Mouse (Mus musculus): Measurements from ENCODE around the gene Rabgap1l.

Rabgap1l gene

DNA sequence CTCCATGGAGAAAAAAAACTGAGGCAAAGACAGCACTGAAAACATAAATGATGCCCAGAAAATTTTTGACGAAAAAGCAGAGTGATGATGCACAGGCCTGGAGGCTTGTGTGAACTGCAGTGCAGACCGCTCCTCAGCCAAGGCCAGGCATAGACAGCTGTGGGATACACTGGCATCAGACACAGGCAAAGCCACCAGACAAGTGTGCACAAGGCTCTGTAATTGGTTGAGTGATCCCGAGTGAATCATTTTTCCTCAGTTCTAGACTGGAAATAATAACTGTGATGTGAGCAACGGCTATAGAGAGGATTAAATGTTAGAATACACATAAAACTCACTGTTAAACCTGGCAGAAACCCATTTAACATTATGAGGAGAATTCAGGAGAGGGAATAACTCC lies 219.0 kb downstream of the Rabgap1l start:
- CTCF ChIA-PET, result no interaction called here
- POLR2A ChIA-PET, result interaction anchor here in 2 of 4 experiments (0.7 kb wide), 3 partner anchors 136 to 333 kb away, joined by 3 read pairs; no protein-coding TSS in a partner anchor

DNA sequence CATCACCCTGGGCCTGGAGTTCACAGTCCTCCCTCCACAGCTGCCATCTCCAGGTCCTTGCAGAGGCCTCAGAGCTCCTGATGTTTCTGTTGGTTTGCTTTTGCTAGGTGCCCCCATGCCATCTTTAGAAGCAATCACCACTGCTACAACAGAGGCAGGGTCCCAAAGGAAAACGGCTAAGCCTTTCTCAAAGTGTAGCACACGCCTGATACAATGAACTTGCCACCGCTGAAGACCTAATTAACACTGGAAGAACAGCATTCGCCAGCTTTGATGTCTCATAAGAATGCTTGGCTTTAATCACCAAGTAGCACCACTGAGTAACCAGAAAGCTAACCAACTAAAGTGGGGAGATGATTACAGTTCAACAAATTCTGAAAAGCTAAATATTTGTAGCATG lies 226.6 kb downstream of the Rabgap1l start:
- CTCF ChIA-PET, result no interaction called here

DNA sequence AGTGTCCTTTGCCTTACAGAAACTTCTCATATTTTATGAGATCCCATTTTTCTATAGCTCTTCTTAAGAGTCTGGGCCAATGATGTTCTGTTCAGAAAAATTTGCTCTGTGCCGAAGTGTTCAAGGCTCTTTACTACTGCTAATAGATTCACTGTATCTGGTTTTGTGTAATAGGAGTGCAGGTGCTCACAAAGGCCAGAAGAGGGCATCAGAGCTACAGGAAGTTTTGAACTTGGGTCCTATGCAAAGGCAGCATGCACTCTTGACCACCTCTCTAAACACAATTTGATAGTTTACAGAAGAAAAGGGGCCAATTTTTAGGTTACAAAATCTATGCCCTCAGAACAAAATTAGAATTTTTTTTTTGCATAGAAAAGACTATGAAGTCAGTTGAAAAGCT lies 231.6 kb downstream of the Rabgap1l start:
- POLR2A ChIA-PET, result interaction anchor here in 1 of 4 experiments (1.3 kb wide), 1 partner anchor 90 kb away, joined by 4 read pairs; no protein-coding TSS in a partner anchor

More for the DNA sequence above, 226.6 kb downstream of the Rabgap1l start:
- POLR2A ChIA-PET, result interaction anchor here in 2 of 4 experiments (0.7 kb wide), 2 partner anchors 109 to 339 kb away, joined by 4 to 8 read pairs; partner anchors contain the start of gene Rc3h1 (in 1 of the 2)

DNA sequence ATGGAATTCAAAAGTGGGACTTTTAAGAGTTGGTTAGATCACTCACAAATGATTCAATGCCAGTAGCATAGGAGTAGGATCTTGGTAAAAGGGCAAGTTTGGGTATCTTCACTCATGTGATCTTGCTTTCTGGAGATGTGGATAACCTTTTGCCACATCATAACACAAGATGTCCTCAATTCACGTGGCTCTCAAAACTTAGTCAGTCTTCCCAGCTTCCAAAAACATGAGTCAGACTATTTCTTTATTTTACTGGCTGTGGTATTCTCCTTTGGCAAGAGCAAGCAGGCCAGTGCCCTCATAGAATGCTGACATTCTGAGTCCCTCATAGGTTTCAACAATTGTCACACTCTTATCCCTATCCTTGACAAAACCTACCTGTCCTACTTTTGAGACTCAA lies 242.4 kb downstream of the Rabgap1l start:
- CTCF ChIA-PET, result no interaction called here
- POLR2A ChIA-PET, result no interaction called here

More for the DNA sequence above, 231.6 kb downstream of the Rabgap1l start:
- CTCF ChIA-PET, result interaction anchor here in 2 of 4 experiments (0.7 to 1.2 kb wide), 4 partner anchors 32 to 173 kb away, joined by 3 read pairs; no protein-coding TSS in a partner anchor

DNA sequence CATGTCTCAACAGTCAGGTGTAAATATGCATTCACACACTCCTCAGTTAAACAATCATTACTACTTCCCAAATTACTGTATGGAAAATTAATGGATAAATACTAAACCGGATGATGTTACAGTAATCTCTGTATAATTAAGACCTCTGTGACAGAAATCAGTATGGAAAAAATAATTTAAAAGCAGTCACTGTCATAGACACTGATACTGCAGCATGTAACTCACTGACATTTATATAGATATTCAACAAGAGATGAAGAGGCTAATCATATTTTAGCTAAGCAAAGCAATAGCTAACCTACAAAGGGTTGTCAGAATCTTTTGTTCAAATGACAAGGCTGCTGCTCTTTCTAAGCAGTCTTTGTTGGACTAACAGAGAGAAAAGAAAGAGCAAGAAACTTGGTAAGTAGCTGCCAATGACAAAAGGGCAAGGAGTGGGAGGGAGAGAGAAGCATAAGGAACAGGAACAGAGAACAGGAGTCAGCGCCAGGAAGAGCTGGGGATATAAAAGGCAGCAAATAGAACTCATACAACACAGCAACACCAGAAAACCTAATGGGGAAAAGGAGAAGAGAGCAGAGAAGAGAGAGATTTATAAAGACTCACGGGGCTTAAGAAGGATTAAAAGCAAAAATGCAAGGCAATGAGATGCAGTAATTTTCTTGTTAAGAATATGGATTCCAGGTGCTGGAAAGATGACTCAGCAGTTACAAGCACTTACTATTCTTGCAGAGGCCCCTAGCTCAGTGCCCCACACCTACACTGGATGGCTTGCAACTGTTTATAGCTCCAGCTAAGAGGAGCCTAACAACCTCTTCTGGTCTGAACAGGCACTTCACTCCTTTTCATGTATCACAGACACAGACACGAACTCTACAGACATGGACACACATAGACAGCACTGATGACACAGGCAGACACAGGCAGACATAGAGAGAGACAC lies 244.8 kb downstream of the Rabgap1l start:
- ChIA-PET POLR2A (interaction anchor here in 2 of 4 experiments (0.5 to 1.0 kb wide), 2 partner anchors 10 to 28 kb away, joined by 3 read pairs; no protein-coding TSS in a partner anchor), CTCF (interaction anchor here in 2 of 4 experiments (0.6 to 1.3 kb wide), 2 partner anchors 297 to 647 kb away, joined by 4 read pairs; no protein-coding TSS in a partner anchor)

DNA sequence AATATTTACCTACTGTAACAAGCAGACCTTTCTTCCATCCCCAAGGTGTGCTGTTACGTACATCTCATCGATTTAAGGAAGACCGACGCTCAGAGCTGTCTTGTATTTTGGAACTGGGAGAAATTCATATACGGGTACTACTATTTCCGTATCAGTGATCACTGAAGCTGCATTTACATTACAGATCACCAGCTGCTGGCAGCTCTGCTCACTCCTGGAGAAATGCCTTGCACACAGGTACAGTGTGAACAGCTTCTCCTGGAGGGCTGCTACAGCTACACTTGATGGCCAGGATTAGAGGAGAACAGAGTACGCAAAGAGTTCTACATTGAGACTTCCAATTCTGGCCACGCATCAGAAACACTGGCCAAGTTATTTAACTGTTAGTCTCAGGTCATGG lies 257.4 kb downstream of the Rabgap1l start:
- ChIA-PET POLR2A (no interaction called here), CTCF (interaction anchor here in 1 of 4 experiments (0.5 kb wide), 1 partner anchor 90 kb away, joined by 3 read pairs; no protein-coding TSS in a partner anchor)

DNA sequence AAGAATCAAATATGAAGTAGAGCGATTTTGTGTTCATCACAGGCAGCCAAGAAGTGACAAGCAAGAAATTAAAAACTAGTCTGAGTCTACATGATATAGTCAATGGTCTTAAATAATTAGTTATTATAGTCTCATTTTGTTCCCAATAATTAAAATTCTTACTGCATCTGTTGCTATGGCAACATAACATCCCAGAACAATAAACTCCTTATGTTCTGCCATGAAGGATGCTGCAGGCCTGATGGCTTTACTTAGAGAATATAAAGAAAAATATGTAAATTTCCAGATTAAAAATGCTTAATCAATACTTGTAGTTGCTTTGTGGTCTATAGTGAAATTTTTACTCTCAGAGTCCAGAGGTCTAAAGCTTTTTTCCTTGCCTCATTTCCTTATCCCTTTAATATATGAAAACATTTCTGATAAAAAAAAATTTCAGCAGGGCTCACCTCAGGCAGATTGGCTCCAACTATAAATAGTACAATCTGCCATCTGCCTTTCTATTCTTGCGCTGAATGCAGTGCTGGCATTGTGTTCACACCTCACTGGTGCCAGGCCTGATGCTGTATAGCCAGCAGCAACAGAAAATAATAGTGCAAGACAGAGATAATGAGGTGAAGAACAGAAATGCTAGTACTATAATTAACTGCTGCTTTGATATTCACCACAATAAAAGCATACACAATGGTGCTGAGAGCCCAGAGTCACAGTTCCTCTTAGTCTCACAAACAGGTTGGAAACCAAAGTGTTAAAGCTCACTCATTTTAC lies 258.3 kb downstream of the Rabgap1l start:
- CTCF ChIA-PET, result interaction anchor here in 1 of 4 experiments (0.5 kb wide), 1 partner anchor 1684 kb away, joined by 3 read pairs; no protein-coding TSS in a partner anchor
- POLR2A ChIA-PET, result no interaction called here

DNA sequence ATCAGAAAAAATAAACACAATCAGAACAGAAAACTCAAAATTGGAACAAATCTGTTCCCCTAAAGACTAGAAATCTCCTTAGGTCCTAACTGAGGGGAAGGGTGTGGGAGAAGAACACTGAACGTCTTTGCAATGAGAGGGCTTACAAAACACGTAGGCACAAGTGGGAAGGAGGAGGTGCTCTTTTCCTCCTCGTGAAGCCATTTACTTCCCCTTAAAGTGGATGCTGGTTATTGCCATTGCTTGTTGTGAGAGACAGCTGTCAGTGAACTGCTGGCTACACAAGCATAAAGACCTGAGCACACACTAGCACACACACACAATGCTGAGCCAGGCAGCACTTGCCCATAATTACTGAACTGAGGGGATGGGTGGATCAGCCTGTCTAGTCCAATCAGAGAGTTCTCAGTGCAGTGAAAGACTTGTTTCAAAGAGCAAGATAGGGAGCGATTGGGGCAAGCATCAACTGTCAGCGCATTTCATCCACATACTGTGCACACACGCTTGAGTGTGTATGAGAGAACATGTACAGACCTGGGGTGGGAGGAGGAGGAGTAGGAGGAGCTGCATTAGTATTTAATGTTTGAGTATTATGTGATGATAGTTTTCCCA lies 259.7 kb downstream of the Rabgap1l start:
- ChIA-PET CTCF (no interaction called here), POLR2A (no interaction called here)

DNA sequence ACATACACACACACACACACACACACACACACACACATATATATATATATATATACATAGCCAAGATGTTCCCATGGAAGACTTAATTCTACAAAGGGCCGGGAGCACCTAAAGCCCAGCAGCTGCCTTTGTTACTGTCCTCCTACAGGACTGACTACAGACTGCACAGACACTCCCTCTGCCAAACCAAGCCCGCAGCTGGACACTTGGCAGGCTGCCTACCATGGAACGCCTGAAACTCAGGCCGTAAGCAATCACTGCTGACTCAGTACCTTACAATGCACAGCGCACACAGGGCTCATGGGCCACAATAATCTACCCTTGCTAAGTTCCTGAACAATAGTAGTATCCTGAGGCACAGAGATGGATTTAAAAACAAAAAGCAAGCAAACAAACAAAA lies 261.6 kb downstream of the Rabgap1l start:
- CTCF ChIA-PET, result no interaction called here
- POLR2A ChIA-PET, result interaction anchor here in 2 of 4 experiments (0.5 to 0.6 kb wide), 2 partner anchors 27 to 250 kb away, joined by 4 to 12 read pairs; no protein-coding TSS in a partner anchor

DNA sequence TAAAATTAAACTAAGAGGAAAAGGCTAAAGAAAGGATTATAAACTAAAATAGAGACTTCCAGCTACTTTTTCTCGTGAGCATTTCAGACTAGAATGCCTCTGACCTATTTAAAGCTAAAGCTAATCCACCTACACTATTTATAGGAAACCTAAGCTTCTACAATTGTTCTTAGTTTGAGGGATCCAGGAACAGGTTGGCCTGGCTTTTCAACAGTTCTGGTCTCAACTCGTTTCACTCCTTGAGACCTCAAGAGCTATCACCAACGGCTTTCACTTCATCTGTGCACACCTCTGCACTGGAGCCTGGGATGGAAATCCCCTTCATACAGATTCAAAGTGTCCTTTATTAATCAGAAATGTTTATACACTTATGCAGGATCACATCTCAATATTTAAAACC lies 271.1 kb downstream of the Rabgap1l start:
- ChIA-PET POLR2A (interaction anchor here in 1 of 4 experiments (1.1 kb wide), 1 partner anchor 10 kb away, joined by 3 read pairs; no protein-coding TSS in a partner anchor), CTCF (no interaction called here)

DNA sequence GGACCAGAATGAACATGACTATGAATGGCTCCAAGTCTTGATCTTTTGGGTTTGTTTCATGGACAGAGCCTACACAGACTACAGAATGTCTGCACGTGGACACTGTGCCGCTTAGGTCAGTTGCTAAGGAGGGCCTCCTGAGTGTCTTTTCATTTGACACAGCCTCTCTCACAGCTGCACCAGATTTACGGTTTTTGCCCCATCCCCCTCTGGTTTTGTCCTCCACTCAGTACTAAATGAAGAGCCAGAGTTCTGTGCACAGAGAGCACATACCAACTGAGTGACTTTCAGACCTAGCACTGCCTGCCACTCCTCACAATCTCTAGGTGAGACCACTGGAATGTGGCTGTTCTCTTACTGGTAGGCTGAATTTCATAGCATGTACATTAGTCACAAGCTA lies 272.3 kb downstream of the Rabgap1l start:
- CTCF ChIA-PET, result no interaction called here
- POLR2A ChIA-PET, result interaction anchor here in 1 of 4 experiments (1.1 kb wide), 1 partner anchor 8 kb away, joined by 3 read pairs; no protein-coding TSS in a partner anchor

DNA sequence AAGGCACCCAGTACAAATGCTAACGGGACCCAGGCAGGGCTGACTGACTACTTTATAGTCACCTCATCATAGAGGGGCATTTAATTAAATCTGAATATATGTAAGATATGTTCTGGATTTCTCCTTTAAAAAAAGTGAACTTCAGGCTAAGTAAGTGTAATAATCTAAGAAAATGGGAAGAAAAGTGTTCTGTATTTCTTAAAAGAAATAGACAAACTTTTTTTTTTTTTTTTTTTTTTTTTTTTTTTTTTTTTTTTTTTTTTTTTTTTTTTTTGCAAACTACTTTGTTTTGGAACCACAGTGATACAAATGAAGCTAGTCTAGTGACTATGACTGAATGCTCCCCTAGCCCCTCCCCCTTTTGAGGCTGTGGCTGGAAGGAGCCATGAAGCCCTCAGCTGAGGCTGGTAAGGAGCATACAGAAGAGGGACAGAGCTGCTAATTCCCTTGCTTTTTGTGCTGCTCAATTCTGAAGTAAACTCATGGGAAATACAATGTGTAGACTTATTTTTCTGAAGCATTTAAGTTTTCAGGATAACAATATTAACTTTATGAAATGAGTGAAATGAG lies 273.0 kb downstream of the Rabgap1l start:
- CTCF ChIA-PET, result interaction anchor here in 1 of 4 experiments (0.6 kb wide), 1 partner anchor 292 kb away, joined by 6 read pairs; no protein-coding TSS in a partner anchor
- POLR2A ChIA-PET, result interaction anchor here in 1 of 4 experiments (0.6 kb wide), 1 partner anchor 28 kb away, joined by 3 read pairs; no protein-coding TSS in a partner anchor

DNA sequence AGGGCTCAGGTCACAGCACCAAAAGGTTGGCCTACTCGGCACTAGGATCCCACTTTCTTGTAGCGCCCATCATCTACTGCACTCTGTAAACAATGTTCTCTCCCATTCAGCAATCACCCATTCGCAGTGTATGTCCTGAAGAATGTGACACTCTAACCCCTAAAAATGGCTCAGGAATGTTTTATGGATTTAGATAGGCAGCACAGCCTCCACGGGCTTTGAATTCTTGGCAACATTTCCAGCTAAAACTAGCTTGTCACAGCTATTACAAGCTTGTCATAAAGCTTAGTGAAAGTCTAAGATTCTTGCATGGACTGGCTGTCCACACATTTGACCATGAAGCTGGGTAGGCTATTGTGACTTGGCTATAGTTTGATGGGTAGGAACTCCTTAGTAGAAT lies 274.5 kb downstream of the Rabgap1l start:
- ChIA-PET CTCF (interaction anchor here in 1 of 4 experiments (0.6 kb wide), 1 partner anchor 279 kb away, joined by 8 read pairs; no protein-coding TSS in a partner anchor), POLR2A (no interaction called here)

DNA sequence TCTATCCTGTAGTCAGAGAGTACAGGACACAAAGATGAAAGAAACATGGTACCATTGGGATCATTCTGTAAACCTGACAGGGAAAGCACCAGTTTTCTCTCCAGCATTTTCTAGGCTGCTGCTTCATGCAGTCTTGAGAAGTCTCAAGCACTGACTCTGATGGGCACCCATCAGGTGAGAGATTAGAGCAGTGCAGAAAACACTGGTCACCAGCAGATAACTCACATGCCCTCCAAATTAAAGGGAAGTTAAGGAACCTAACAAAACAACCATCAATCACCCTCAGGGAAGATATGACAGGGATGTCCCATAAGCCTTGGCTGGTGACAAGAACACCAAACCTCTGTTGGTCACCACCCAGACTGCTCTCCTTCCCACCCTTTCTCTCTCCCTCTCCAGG lies 285.2 kb downstream of the Rabgap1l start:
- CTCF ChIA-PET, result no interaction called here
- POLR2A ChIA-PET, result no interaction called here

DNA sequence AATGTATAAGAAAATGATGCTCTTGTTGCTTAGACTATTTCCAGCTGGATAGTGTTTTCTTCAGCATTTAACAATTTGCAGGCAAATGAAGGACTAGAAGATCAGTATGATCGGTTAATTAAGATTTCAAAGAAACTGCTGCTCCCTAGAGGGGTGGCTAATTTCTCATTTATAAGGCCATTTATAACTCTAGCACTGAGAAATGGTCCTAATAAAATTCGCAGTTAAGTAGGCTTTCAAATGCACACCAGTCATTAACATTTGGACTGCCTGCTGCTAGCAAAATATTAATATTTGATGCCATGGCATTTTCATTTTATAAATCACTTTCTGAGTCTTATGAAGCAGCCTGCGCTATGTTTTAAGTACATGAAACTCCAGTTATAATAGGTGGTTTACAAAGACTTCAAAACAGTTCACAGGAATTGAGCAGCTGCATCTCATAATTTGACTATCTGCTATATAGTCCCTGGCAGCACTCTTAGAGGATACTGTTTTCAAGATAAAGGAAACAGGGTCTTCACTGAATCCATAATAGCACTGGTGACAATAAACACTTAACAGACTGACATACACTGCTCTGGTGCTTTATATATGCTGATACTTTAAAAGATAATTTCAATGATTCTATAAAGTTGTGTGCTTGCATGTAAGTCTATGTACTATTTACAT lies 296.0 kb downstream of the Rabgap1l start:
- ChIA-PET POLR2A (no interaction called here), CTCF (no interaction called here)

DNA sequence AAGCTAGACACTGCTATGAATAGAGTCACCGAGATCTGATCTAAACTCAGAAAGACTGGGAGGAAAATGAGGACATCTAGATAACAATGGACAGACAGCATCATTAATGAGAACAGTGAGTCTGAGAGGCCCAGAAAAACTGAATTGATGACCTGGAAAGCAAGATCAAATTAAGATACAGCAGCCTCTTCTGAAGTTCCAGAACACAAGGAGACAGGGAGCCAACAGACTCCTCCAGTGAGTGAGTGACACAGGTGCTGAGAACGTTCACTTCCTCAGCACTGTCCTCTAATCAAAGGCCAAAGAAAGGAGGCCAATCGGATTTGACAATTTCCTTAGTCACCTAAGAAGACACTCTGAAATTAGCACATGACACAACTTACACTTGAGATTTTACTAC lies 307.3 kb downstream of the Rabgap1l start:
- ChIA-PET POLR2A (no interaction called here), CTCF (no interaction called here)

DNA sequence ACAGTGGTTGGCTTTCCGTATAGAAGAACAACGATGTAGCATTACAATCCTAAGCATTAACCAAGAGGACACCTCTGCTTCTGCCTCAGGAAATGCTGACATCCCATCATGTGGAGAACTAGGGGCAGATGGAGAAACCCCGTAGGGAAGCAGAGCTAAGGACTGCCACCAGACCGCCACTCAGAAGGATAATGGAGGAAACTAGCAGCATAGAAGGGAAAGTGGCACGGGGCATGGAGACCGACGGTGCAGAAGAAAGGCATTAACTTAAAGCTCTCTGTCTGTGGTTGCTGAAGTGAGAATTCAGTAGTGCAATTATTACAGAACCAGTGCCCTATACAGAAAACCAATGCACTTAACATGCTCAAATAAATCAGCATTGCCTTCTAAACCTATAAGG lies 308.0 kb downstream of the Rabgap1l start:
- CTCF ChIA-PET, result no interaction called here
- POLR2A ChIA-PET, result interaction anchor here in 1 of 4 experiments (0.6 kb wide), 1 partner anchor 16 kb away, joined by 3 read pairs; no protein-coding TSS in a partner anchor

DNA sequence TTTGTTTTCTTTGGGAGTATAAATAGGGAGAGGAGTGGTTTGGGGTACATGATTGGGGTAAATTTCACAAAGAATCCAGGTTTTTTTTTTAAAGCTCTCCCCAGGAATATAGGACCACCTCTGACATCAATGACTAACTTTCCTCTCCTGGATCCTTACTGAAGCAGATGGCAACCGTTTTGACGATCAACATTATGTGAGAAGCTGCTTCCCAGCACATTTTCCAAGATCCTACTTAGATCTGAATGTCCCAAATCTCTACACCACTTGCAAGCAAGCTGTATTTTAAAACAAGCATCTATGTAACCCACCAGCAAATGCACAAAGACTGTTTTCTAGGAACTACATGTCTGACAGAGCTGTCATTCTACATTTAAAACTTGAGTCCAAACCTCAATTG lies 311.4 kb downstream of the Rabgap1l start:
- ChIA-PET CTCF (no interaction called here), POLR2A (no interaction called here)

Data from embryonic stem cell, embryonic (primary cell).